Comparison of ENCODE assay signal across 8 mouse cellular contexts in genomic region chr19:3851979-3852681, GRCm38 (mm10). TPM values are rescaled to one million over a fixed set of nuclear protein-coding genes. Genes with fewer than 3 reads are reported as not detected.
A peak's percentile ranks its signal among the peaks of the same experiment; 100 is the strongest.
DNase-seq lines count a peak whose midpoint lies in the region; ATAC-seq and TF ChIP-seq lines count a peak whose summit lies in the region.

No protein-coding gene starts in this region.

- 0 out of 2 replicates have a peak, but pooled peaks have one; percentile 16 for TF ChIP-seq POLR2A in embryonic fibroblast, embryonic 13.5 days (IDR thresholded peaks at IDR 0.05; ENCODE audit: low read depth, low read length)
- 0 out of 2 replicates have a peak, but pooled peaks have one; percentile 18 for TF ChIP-seq POLR2A in lung, adult 2 months (IDR thresholded peaks at IDR 0.05; ENCODE audit: borderline replicate concordance, extremely low read depth, low read depth, low read length)

- H3K4me3 ChIP-seq in embryonic fibroblast, embryonic 13.5 days (ENCODE audit: insufficient read depth, low read length): peak overlapping the region; percentile 77
- peak overlapping the region; percentile 85 for H3K4me3 ChIP-seq in heart, embryonic 16.5 days (ENCODE audit: low read length)
- H3K4me3 ChIP-seq in lung, adult 2 months (replicated peaks; ENCODE audit: extremely low read depth, low read depth, low read length): peak overlapping the region; percentile 95

- peak overlapping the region; percentile 89 for H3K4me2 ChIP-seq in heart, embryonic 16.5 days (ENCODE audit: low read depth, low read length)

- peak; percentile 1 for ATAC-seq in CD4-positive, CD25-positive, alpha-beta regulatory T cell, adult 4 months
- ATAC-seq in heart, embryonic 16.5 days (replicated peaks; ENCODE audit: extremely low read depth, insufficient read depth, low FRiP score): peak; percentile 35

- no peaks in the 10 kb centered on the region for H3K27me3 ChIP-seq in heart, embryonic 16.5 days (ENCODE audit: control insufficient read depth, insufficient read depth, low read length)

- peak overlapping the region; percentile 84 for H3K27ac ChIP-seq in embryonic fibroblast, embryonic 13.5 days (ENCODE audit: insufficient read depth, low read length)
- peak overlapping the region; percentile 99 for H3K27ac ChIP-seq in heart, embryonic 16.5 days (ENCODE audit: low read length)

- H3K9ac ChIP-seq in heart, embryonic 16.5 days (ENCODE audit: low read length): peak overlapping the region; percentile 91

- no peak for TF ChIP-seq CTCF in embryonic fibroblast, embryonic 13.5 days (IDR thresholded peaks at IDR 0.05; ENCODE audit: borderline replicate concordance, insufficient read depth, low read length)
- TF ChIP-seq CTCF in lung, adult 2 months (IDR thresholded peaks at IDR 0.05; ENCODE audit: insufficient read depth, low read length): no peak

- no peaks in the 10 kb centered on the region for H3K9me3 ChIP-seq in heart, embryonic 16.5 days (replicated peaks; ENCODE audit: control insufficient read depth, low read length)

- H3K4me1 ChIP-seq in embryonic fibroblast, embryonic 13.5 days (ENCODE audit: control insufficient read depth, insufficient read depth, low read length): peaks cover 7% of the 10 kb centered on the region; the same call in 1 of the 2 replicates
- peaks cover 26% of the 10 kb centered on the region for H3K4me1 ChIP-seq in heart, embryonic 16.5 days (ENCODE audit: control insufficient read depth, insufficient read depth, low read length)
- peaks cover 7% of the 10 kb centered on the region for H3K4me1 ChIP-seq in lung, adult 2 months (ENCODE audit: control insufficient read depth, insufficient read depth, low read length)

- H3K36me3 ChIP-seq in heart, embryonic 16.5 days (ENCODE audit: control insufficient read depth, insufficient read depth): no peaks in the 10 kb centered on the region

- peak; percentile 80 for DNase-seq in adrenal gland, postnatal 14 days
- peak; percentile 71 to 82 for DNase-seq in kidney, postnatal 4 days
- peak; percentile 72 for DNase-seq in lung, adult 2 months
- peak; percentile 34 for DNase-seq in ovary, postnatal 14 days (ENCODE audit: low spot score)
- DNase-seq in thymus, postnatal 36 days: peak; percentile 44 to 62

- under 1% methylated on average over 71 of the region's 74 CpGs for WGBS in heart, embryonic 16.5 days
- under 1% methylated on average over 72 of the region's 74 CpGs for WGBS in lung, adult 2 months

RNA-seq across cellular contexts. Expression of gene Chka, which starts 0.6 kb away (rescaled TPM):
- polyA plus RNA-seq in CD4-positive, CD25-positive, alpha-beta regulatory T cell, adult 4 months (2017; shearing (Covaris generic)): 1 to 10 TPM; 2.5 to 3.7 TPM
- 52.0 and 82.2 TPM in 2 replicates for total RNA-seq in adrenal gland, postnatal 14 days (2021)
- 48.4 and 65.0 TPM in 2 replicates for polyA plus RNA-seq in embryonic fibroblast, embryonic 13.5 days (2011; ENCODE audit: insufficient read length, low read depth, missing spikeins)
- polyA plus RNA-seq in heart, embryonic 16.5 days (2015; fragmentation: Nextera tagmentation; extraction: Ambion mirVana): 24.1 and 30.6 TPM in 2 replicates
- polyA plus RNA-seq in lung, adult 2 months (2012; rRNA removed): 75.9 and 81.6 TPM in 2 replicates

RNA-seq across cellular contexts. Expression of gene Tcirg1, which starts 54.8 kb away (rescaled TPM):
- polyA plus RNA-seq in CD4-positive, CD25-positive, alpha-beta regulatory T cell, adult 4 months (2017; shearing (Covaris generic)): 100 to 1,000 TPM in 1 of 2 experiments, 10 to 100 TPM in 1; 51.3 to 100 TPM
- 44.3 and 48.8 TPM in 2 replicates for total RNA-seq in adrenal gland, postnatal 14 days (2021)
- polyA plus RNA-seq in embryonic fibroblast, embryonic 13.5 days (2011; ENCODE audit: insufficient read length, low read depth, missing spikeins): 56.8 and 60.7 TPM in 2 replicates
- polyA plus RNA-seq in heart, embryonic 16.5 days (2015; fragmentation: Nextera tagmentation; extraction: Ambion mirVana): 31.0 and 32.3 TPM in 2 replicates
- polyA plus RNA-seq in lung, adult 2 months (2012; rRNA removed): 157 and 164 TPM in 2 replicates

Comparison
In these comparisons a context has a peak if more than half of its experiments do, and no peak if none do; other contexts are left out.
1. Peak in every context shown above with its lines: DNase-seq, ATAC-seq, H3K4me3 ChIP-seq and H3K27ac ChIP-seq.